Mouse (Mus musculus) heart, postnatal 0 days (tissue): ENCODE measurements at regions not wholly inside any gene's neighbourhood (a gene's known extent, or its start where the extent isn't known, plus 50 kb on each side); places are given as distances from the start of the nearest gene placed in this dataset.

ENCODE experiments used
- ATAC-seq: fragments of 200-750 bp; cut with Nextera tagmentation; 2 replicates; pipeline ENCODE4 v1.8.0; 2017; ENCODE audit warnings: low read depth, moderate number of reproducible peaks, moderate library complexity; ENCODE audit not compliant: insufficient read depth
- DNase-seq: peaks from one replicate; pipeline ENCODE4 v3.0.0-alpha.2; 2016; ENCODE audit warnings: low spot score
- H3K27ac ChIP-seq: fragments of 300-500 bp; sonication (generic); 2 replicates; pipeline ENCODE4 v1.5.1; 2014; ENCODE audit warnings: low read depth, mild to moderate bottlenecking
- H3K27me3 ChIP-seq: fragments of 300-500 bp; sonication (generic); 2 replicates; pipeline ENCODE4 v1.6.1; 2014; ENCODE audit warnings: low read length, mixed read lengths; ENCODE audit not compliant: control insufficient read depth, insufficient read depth
- H3K36me3 ChIP-seq: fragments of 300-500 bp; sonication (generic); replicated peaks from 2 replicates; pipeline ENCODE4 v1.6.1; 2014; ENCODE audit warnings: low read length, mixed read lengths; ENCODE audit not compliant: control insufficient read depth, insufficient read depth
- H3K4me1 ChIP-seq: fragments of 300-500 bp; sonication (generic); 2 replicates; pipeline ENCODE4 v1.6.1; 2014; ENCODE audit warnings: antibody characterized with exemption; ENCODE audit not compliant: control insufficient read depth, insufficient read depth
- H3K4me2 ChIP-seq: fragments of 300-500 bp; sonication (generic); 2 replicates; pipeline ENCODE4 v1.6.1; 2014; ENCODE audit warnings: low read depth, mild to moderate bottlenecking, low read length, moderate library complexity
- H3K4me3 ChIP-seq: fragments of 300-500 bp; sonication (generic); 2 replicates; pipeline ENCODE4 v1.5.1; 2014; ENCODE audit warnings: low read depth, low read length
- H3K9ac ChIP-seq: fragments of 300-500 bp; sonication (generic); replicated peaks from 2 replicates; pipeline ENCODE4 v1.6.1; 2014; ENCODE audit warnings: low read depth, low read length, mixed read lengths
- H3K9me3 ChIP-seq: fragments of 300-500 bp; sonication (generic); replicated peaks from 2 replicates; pipeline ENCODE4 v1.6.1; 2016; ENCODE audit warnings: low read length; ENCODE audit not compliant: control insufficient read depth
- CTCF ChIP-seq: IDR thresholded peaks from 2 replicates; pipeline ENCODE4 v1.5.1; 2016; ENCODE audit warnings: antibody characterized with exemption, control low read depth, low read depth
- EP300 ChIP-seq: IDR thresholded peaks from 2 replicates; pipeline ENCODE4 v1.6.1; 2016; ENCODE audit warnings: antibody characterized with exemption, low read depth
- WGBS: fragments of 180-500 bp; shearing (Covaris S2); extraction: QIAGEN DNeasy Blood & Tissue Kit; methylation state at CpG from one replicate; pipeline ENCODE4 v1.1.7; 2014; 5-methylcytosine and 5-hydroxymethylcytosine counted together

DNA sequence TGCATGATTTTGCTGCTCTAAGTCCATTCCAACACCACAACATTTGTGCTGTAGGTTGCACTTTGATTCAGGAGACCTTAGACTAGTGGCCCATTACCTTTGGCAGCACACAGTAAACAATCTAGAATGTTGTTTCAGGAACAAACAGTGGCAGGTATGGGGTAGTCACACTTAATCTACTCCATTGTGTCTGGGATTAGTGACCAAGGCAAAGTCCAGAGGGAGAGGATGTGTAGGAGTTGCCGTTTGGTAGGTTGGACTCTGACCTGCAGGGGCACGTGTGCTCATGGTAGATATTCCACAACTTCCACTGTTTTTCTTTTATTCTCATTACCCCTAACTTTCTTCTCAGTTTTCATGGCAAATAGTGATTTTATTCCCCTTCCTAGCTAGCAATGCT, 62.1 kb upstream of the Amot start:
- ATAC-seq (no peak), DNase-seq (no peak)
- Histone ChIP-seq H3K27me3 (no peaks in the 10 kb centered on the region), H3K4me1 (no peaks in the 10 kb centered on the region), H3K27ac (no peak overlapping the region), H3K4me3 (no peak overlapping the region), H3K9ac (no peak overlapping the region), H3K4me2 (no peak overlapping the region), H3K36me3 (no peaks in the 10 kb centered on the region), H3K9me3 (no peaks in the 10 kb centered on the region)
- WGBS: 61% methylated on average over 2 of the region's 2 CpGs
- TF ChIP-seq EP300 (no peak), CTCF (no peak)

DNA sequence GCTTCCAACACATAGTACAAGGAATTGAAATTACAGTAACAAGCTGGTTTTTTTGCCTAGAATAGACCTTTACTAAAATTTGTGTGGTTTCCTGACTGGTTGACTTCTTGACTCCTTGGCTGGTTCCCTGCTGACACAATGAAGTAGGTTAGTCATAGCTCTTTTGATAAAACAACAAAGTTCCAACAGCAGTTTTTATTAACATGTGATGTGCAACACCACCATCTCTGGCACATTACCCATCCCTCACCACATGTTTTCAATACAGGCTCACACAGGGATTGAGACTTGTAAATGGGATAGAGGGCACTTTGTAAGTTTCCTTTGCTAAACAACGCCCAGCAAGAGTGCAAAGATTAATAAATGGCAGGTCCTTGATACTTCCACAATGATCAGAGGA, 53.9 kb upstream of the Amot start:
- no peak for ATAC-seq

More for the DNA sequence above, 53.9 kb upstream of the Amot start:
- H3K9ac ChIP-seq: no peak overlapping the region
- H3K9me3 ChIP-seq: no peaks in the 10 kb centered on the region
- no peak overlapping the region for H3K4me3 ChIP-seq
- no peaks in the 10 kb centered on the region for H3K4me1 ChIP-seq
- TF ChIP-seq CTCF (no peak), EP300 (no peak)
- no peak overlapping the region for H3K27ac ChIP-seq
- no peaks in the 10 kb centered on the region for H3K36me3 ChIP-seq
- 78% methylated on average over 1 of the region's 1 CpGs for WGBS
- no peaks in the 10 kb centered on the region for H3K27me3 ChIP-seq
- no peak overlapping the region for H3K4me2 ChIP-seq
- no peak for DNase-seq
